Comparison of ENCODE assay signal across 15 mouse cellular contexts in the genomic region with DNA sequence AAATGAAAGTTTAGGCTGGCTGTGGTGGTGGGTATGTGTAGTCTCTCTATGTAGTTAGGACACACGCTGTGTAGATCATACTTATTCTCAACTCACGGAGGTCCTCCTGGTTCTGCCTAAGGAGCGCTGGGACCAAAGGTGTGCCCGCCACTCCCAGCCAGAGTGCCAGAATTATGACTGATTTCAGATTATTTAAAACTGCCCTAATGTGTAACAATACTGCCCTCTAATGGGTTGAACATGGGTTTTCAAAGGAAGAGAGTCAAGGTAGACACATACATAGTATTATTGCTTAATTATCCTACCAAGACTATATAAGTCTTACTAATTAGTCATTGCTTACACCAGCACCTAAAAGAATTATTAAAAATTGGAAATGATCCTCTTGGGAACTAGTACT. TPM values are rescaled to one million over a fixed set of nuclear protein-coding genes. Genes with fewer than 3 reads are reported as not detected.
DNase-seq lines count a peak whose midpoint lies in the region; ATAC-seq and TF ChIP-seq lines count a peak whose summit lies in the region.
"Had no signal": no experiment of that assay in that cellular context is flagged by ENCODE, and none has a peak within 500 bp of the region (broad histone marks: within the 10 kb centered on the region; RNA-seq: fewer than 3 reads in every experiment).

No protein-coding gene starts in this region.

- DNase-seq in cerebellum, adult 2 months, result peak in 1 of 2 experiments; percentile 15
- DNase-seq in cerebellum, adult 11-12 months, result no peak
- no peak for DNase-seq in layer of hippocampus, adult 2 months (ENCODE audit: low spot score in 2 of 2)
- DNase-seq in layer of hippocampus, postnatal 25 days (ENCODE audit: extremely low spot score in 1 of 2, low spot score in 1 of 2), result no peak
- peak; percentile 10 for DNase-seq in CD4-positive helper T cell, adult 2 months (ENCODE audit: low read depth, low spot score)
- peak; percentile 38 for DNase-seq in induced T-regulatory cell, adult 2 months (ENCODE audit: low read depth)
- DNase-seq in limb, embryonic 10.5 days (ENCODE audit: low spot score), result no peak
- DNase-seq: adrenal gland, postnatal 14 days; kidney, postnatal 10 days had no signal

- H3K36me3 ChIP-seq in limb, embryonic 10.5 days, result peaks cover 92% of the 10 kb centered on the region

- no peak overlapping the region for H3K4me3 ChIP-seq in cerebellum, adult 2 months (replicated peaks; ENCODE audit: insufficient read depth, low read depth, low read length)
- H3K4me3 ChIP-seq in layer of hippocampus, adult 2 months, result no peak overlapping the region
- H3K4me3 ChIP-seq in limb, embryonic 10.5 days, result no peak overlapping the region
- H3K4me3 ChIP-seq: embryonic facial prominence, embryonic 15.5 days; lung, embryonic 15.5 days had no signal

- no peaks in the 10 kb centered on the region for H3K27me3 ChIP-seq in cerebellum, adult 2 months (ENCODE audit: control insufficient read depth, insufficient read depth, low read length)
- H3K27me3 ChIP-seq in limb, embryonic 10.5 days (ENCODE audit: low read depth, poor library complexity, severe bottlenecking), result no peaks in the 10 kb centered on the region
- H3K27me3 ChIP-seq: embryonic facial prominence, embryonic 15.5 days; lung, embryonic 15.5 days; Patski had no signal

- no peak for TF ChIP-seq POLR2A in cerebellum, adult 2 months (IDR thresholded peaks at IDR 0.05; ENCODE audit: borderline replicate concordance, insufficient read depth, low read length)

- no peaks in the 10 kb centered on the region for H3K9me3 ChIP-seq in limb, embryonic 10.5 days (replicated peaks)
- H3K9me3 ChIP-seq: embryonic facial prominence, embryonic 15.5 days; lung, embryonic 15.5 days had no signal

- no peaks in the 10 kb centered on the region for H3K4me1 ChIP-seq in cerebellum, adult 2 months (ENCODE audit: control insufficient read depth, insufficient read depth, low read length)
- no peaks in the 10 kb centered on the region for H3K4me1 ChIP-seq in limb, embryonic 10.5 days
- H3K4me1 ChIP-seq: embryonic facial prominence, embryonic 15.5 days; lung, embryonic 15.5 days had no signal

- no peak overlapping the region for H3K27ac ChIP-seq in cerebellum, adult 2 months (ENCODE audit: insufficient read depth, low read length)
- H3K27ac ChIP-seq in layer of hippocampus, adult 2 months, result no peak overlapping the region
- H3K27ac ChIP-seq in limb, embryonic 10.5 days, result no peak overlapping the region
- H3K27ac ChIP-seq: embryonic facial prominence, embryonic 15.5 days; lung, embryonic 15.5 days had no signal

- 72% methylated on average over 4 of the region's 4 CpGs for WGBS in cerebellum, adult 2 months
- 91% methylated on average over 4 of the region's 4 CpGs for WGBS in limb, embryonic 10.5 days

- ATAC-seq in monocyte, adult 5-6 weeks (replicated peaks; ENCODE audit: insufficient number of reproducible peaks, low FRiP score, low TSS enrichment, poor library complexity, severe bottlenecking), result no peak
- ATAC-seq: Patski had no signal

- peak; percentile 52; the same call in 1 of the 2 replicates for TF ChIP-seq CTCF in cerebellum, adult 2 months (IDR thresholded peaks at IDR 0.05; ENCODE audit: borderline replicate concordance, insufficient read depth, low read depth, low read length)
- TF ChIP-seq CTCF in layer of hippocampus, adult 2 months (conservative IDR thresholded peaks at IDR 0.05), result peak; percentile 76

RNA-seq across cellular contexts. Expression of a gene that starts 35.6 kb away (rescaled TPM):
- polyA plus RNA-seq in cerebellum, adult 2 months (2012; rRNA removed), result 17.7 and 18.8 TPM in 2 replicates
- total RNA-seq in layer of hippocampus, adult 2 months (2021), result 10 to 100 TPM; 41.9 to 48.9 TPM
- total RNA-seq in layer of hippocampus, postnatal 25 days (2021), result 10 to 100 TPM; 41.8 to 47.2 TPM
- 53.3 and 53.6 TPM in 2 replicates for polyA plus RNA-seq in limb, embryonic 10.5 days (2016; fragmentation: Nextera tagmentation; extraction: Ambion mirVana)
- total RNA-seq in monocyte, adult 5-6 weeks (2017), result 55.0 to 101 TPM (median 84.1 TPM) in 3 replicates

RNA-seq across cellular contexts. Expression of a gene that starts 36.7 kb away (rescaled TPM):
- polyA plus RNA-seq in cerebellum, adult 2 months (2012; rRNA removed), result 12.1 and 15.9 TPM in 2 replicates
- 10 to 100 TPM; 28.5 to 38.1 TPM for total RNA-seq in layer of hippocampus, adult 2 months (2021)
- 10 to 100 TPM; 36.5 to 39.6 TPM for total RNA-seq in layer of hippocampus, postnatal 25 days (2021)
- 14.7 and 16.1 TPM in 2 replicates for polyA plus RNA-seq in limb, embryonic 10.5 days (2016; fragmentation: Nextera tagmentation; extraction: Ambion mirVana)
- total RNA-seq in monocyte, adult 5-6 weeks (2017), result 19.9 to 76.6 TPM (median 34.6 TPM) in 3 replicates
- polyA plus RNA-seq: embryonic facial prominence, embryonic 15.5 days had no signal

RNA-seq across cellular contexts. Expression of a gene that starts 44.7 kb away (rescaled TPM):
- not detected in 2 replicates for polyA plus RNA-seq in cerebellum, adult 2 months (2012; rRNA removed)
- not detected for total RNA-seq in layer of hippocampus, adult 2 months (2021)
- total RNA-seq in layer of hippocampus, postnatal 25 days (2021), result not detected
- polyA plus RNA-seq in limb, embryonic 10.5 days (2016; fragmentation: Nextera tagmentation; extraction: Ambion mirVana), result not detected in 2 replicates
- total RNA-seq in monocyte, adult 5-6 weeks (2017), result not detected in 3 replicates
- total RNA-seq: granulocyte monocyte progenitor cell, adult 5-6 weeks; hematopoietic stem cell, adult 5-6 weeks had no signal
- polyA plus RNA-seq: Patski had no signal

Comparison
In these comparisons a context has a peak if more than half of its experiments do, and no peak if none do; other contexts are left out.
1. DNase-seq: peak in CD4-positive helper T cell, adult 2 months (single experiment) and induced T-regulatory cell, adult 2 months (single experiment); none in cerebellum, adult 11-12 months (single experiment), layer of hippocampus, adult 2 months (0 of 2), layer of hippocampus, postnatal 25 days (0 of 2) and limb, embryonic 10.5 days (single experiment).